Mouse (Mus musculus) megakaryocyte, embryonic 14.5 days (primary cell): ENCODE results near the gene Mta3.

Experiments used
- FLI1 ChIP-seq: IDR thresholded peaks from 2 replicates; pipeline ENCODE4 v1.6.1; 2012; ENCODE audit warnings: low read length, inconsistent platforms, mixed read lengths
- GATA1 ChIP-seq: IDR thresholded peaks from 3 replicates; pipeline ENCODE4 v1.6.1; 2012; ENCODE audit warnings: mixed read lengths, low read length, inconsistent platforms, borderline replicate concordance

DNA sequence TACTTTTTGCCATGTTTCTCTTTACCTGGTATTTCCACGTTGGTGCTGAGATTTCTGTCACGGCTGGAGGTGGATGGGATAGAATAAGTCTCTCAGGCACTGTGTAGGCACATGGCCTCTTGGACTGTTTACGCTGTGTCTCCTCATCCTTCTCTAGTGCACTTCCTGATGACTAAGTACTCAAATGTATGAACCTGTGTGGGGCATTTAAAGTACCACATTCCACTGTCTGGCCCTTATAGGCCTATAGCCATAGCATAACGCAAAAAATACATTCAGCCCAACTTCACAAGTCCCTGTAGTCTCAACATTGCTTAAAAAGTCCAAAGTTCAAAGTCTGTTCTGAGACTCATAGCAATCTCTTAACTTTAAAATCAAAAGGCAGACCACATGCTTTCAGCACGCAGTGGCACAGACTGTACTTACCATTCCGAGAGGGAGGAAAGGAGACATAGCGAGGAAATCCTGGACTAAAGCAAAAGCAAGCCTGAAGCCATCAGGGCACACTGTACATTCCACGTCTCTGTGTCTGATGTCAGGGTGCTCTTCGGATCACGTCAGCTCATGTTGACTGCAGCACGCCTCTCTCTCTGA is 38.4 kb downstream of the Mta3 start:
- TF ChIP-seq GATA1 (no peak), FLI1 (no peak)
